Mouse (Mus musculus) MEL (cell line): Measurements from ENCODE around the gene Spag7. TPM values are rescaled to one million over a fixed set of nuclear protein-coding genes. Genes with fewer than 3 reads are reported as not detected.
A peak's percentile ranks its signal among the peaks of the same experiment; 100 is the strongest.

Experiments used
- DNase-seq: peaks from one replicate; pipeline ENCODE4 v3.0.0; 2011; ENCODE audit warnings: low read depth, low spot score
- H3K27ac ChIP-seq: 2 replicates; pipeline ENCODE4 v1.5.1; 2012; ENCODE audit warnings: low read depth, mild to moderate bottlenecking, control low read depth, low read length, moderate library complexity; ENCODE audit not compliant: control insufficient read depth
- H3K27me3 ChIP-seq, 2 experiments: fragments of 150-350 bp in 1 of 2; sonication (generic) in 1 of 2; 2 replicates each; pipeline ENCODE4 v1.6.1; 2012; ENCODE audit warnings: low read length in 2 of 2, mild to moderate bottlenecking in 2 of 2, improper control_type of control experiment in 1 of 2, moderate library complexity in 1 of 2; ENCODE audit not compliant: insufficient read depth in 2 of 2, control insufficient read depth in 1 of 2
- H3K36me3 ChIP-seq, 2 experiments: 2 replicates each; pipeline ENCODE4 v1.6.1; 2012 to 2014; ENCODE audit warnings: low read length in 2 of 2, improper control_type of control experiment in 1 of 2, inconsistent platforms in 1 of 2, mild to moderate bottlenecking in 1 of 2; ENCODE audit not compliant: insufficient read depth in 2 of 2, control insufficient read depth in 1 of 2
- H3K4me1 ChIP-seq, 2 experiments: fragments of 150-350 bp in 1 of 2; sonication (generic) in 1 of 2; 2 replicates each; pipeline ENCODE4 v1.6.1; 2012; ENCODE audit warnings: low read length in 2 of 2, improper control_type of control experiment in 1 of 2, mild to moderate bottlenecking in 1 of 2; ENCODE audit not compliant: insufficient read depth in 2 of 2, control insufficient read depth in 1 of 2
- H3K4me3 ChIP-seq, 2 experiments: fragments of 150-350 bp in 1 of 2; sonication (generic) in 1 of 2; 2 replicates each; pipeline ENCODE4 v1.5.1; 2012; ENCODE audit warnings: low read depth in 2 of 2, low read length in 2 of 2, mild to moderate bottlenecking in 2 of 2, moderate library complexity in 2 of 2, control low read depth in 1 of 2, improper control_type of control experiment in 1 of 2; ENCODE audit not compliant: control insufficient read depth in 1 of 2, insufficient read depth in 1 of 2
- H3K79me2 ChIP-seq: 2 replicates; pipeline ENCODE4 v1.6.1; 2012; ENCODE audit warnings: mild to moderate bottlenecking, low read length, moderate library complexity; ENCODE audit not compliant: control insufficient read depth, poor library complexity, insufficient read depth
- H3K9ac ChIP-seq: 2 replicates; pipeline ENCODE4 v1.6.1; 2012; ENCODE audit warnings: low read depth, mild to moderate bottlenecking, control low read depth, low read length, moderate library complexity; ENCODE audit not compliant: control insufficient read depth, poor library complexity, severe bottlenecking
- H3K9me3 ChIP-seq: fragments of 150-350 bp; sonication (generic); replicated peaks from 2 replicates; pipeline ENCODE4 v1.6.1; 2012; ENCODE audit warnings: mild to moderate bottlenecking, low read length, improper control_type of control experiment, moderate library complexity; ENCODE audit not compliant: insufficient read depth
- BHLHE40 ChIP-seq: IDR thresholded peaks from 2 replicates; pipeline ENCODE4 v1.6.1; 2012; ENCODE audit warnings: low read depth, mild to moderate bottlenecking, inconsistent platforms, low read length, improper control_type of control experiment, borderline replicate concordance
- CHD1 ChIP-seq: IDR thresholded peaks from 2 replicates; pipeline ENCODE4 v1.6.1; 2012; ENCODE audit warnings: low read depth, mild to moderate bottlenecking, inconsistent platforms, low read length, improper control_type of control experiment
- CTCF ChIP-seq, 3 experiments: IDR thresholded peaks in 2 of 3; conservative IDR thresholded peaks in 1 of 3; 2 replicates each; pipeline ENCODE4 v1.5.1; 2011 to 2012; ENCODE audit warnings: low read length in 3 of 3, low read depth in 2 of 3, mild to moderate bottlenecking in 2 of 3, improper control_type of control experiment in 1 of 3, inconsistent platforms in 1 of 3, mixed read lengths in 1 of 3, moderate library complexity in 1 of 3; ENCODE audit not compliant: control insufficient read depth in 1 of 3, insufficient read depth in 1 of 3, poor library complexity in 1 of 3, severe bottlenecking in 1 of 3
- E2F4 ChIP-seq: IDR thresholded peaks from 2 replicates; pipeline ENCODE4 v1.6.1; 2011; ENCODE audit warnings: low read depth, low read length, improper control_type of control experiment, borderline replicate concordance
- EP300 ChIP-seq, 2 experiments: IDR thresholded peaks; 2 replicates each; pipeline ENCODE4 v1.6.1; 2011; ENCODE audit warnings: improper control_type of control experiment in 2 of 2, low read length in 2 of 2, low read depth in 1 of 2, mild to moderate bottlenecking in 1 of 2
- GABPA ChIP-seq: IDR thresholded peaks from 2 replicates; pipeline ENCODE4 v1.6.1; 2012; ENCODE audit warnings: low read depth, mild to moderate bottlenecking, inconsistent platforms, low read length, improper control_type of control experiment, moderate library complexity
- GATA1 ChIP-seq: IDR thresholded peaks from 2 replicates; pipeline ENCODE4 v1.6.1; 2011; ENCODE audit warnings: low read depth, low read length, improper control_type of control experiment
- HCFC1 ChIP-seq: IDR thresholded peaks from 2 replicates; pipeline ENCODE4 v1.6.1; 2012; ENCODE audit warnings: low read depth, mild to moderate bottlenecking, inconsistent platforms, low read length, improper control_type of control experiment, moderate library complexity
- KAT2A ChIP-seq: conservative IDR thresholded peaks from 2 replicates; pipeline ENCODE4 v1.6.1; 2012; ENCODE audit warnings: low read depth, low read length, improper control_type of control experiment, inconsistent platforms
- MAX ChIP-seq: IDR thresholded peaks from 2 replicates; pipeline ENCODE4 v1.6.1; 2011; ENCODE audit warnings: low read length, improper control_type of control experiment
- MAZ ChIP-seq: IDR thresholded peaks from 2 replicates; pipeline ENCODE4 v1.6.1; 2012; ENCODE audit warnings: low read depth, mild to moderate bottlenecking, inconsistent platforms, low read length, improper control_type of control experiment
- MXI1 ChIP-seq: IDR thresholded peaks from 2 replicates; pipeline ENCODE4 v1.6.1; 2011; ENCODE audit warnings: mild to moderate bottlenecking, low read depth, low read length, improper control_type of control experiment
- MYB ChIP-seq: IDR thresholded peaks from 2 replicates; pipeline ENCODE4 v1.6.1; 2011; ENCODE audit warnings: mild to moderate bottlenecking, low read depth, low read length, improper control_type of control experiment
- MYC ChIP-seq: IDR thresholded peaks from 2 replicates; pipeline ENCODE4 v1.6.1; 2011; ENCODE audit warnings: low read depth, mild to moderate bottlenecking, low read length, improper control_type of control experiment, moderate library complexity
- NELFE ChIP-seq: IDR thresholded peaks from 2 replicates; pipeline ENCODE4 v1.6.1; 2011; ENCODE audit warnings: low read depth, low read length, improper control_type of control experiment
- NRF1 ChIP-seq: IDR thresholded peaks from 2 replicates; pipeline ENCODE4 v1.6.1; 2014; ENCODE audit warnings: low read depth, mild to moderate bottlenecking, inconsistent platforms, low read length, improper control_type of control experiment, moderate library complexity; ENCODE audit not compliant: poor library complexity, insufficient read depth, severe bottlenecking
- POLR2A ChIP-seq, 2 experiments: IDR thresholded peaks; 2 replicates each; pipeline ENCODE4 v1.6.1; 2011 to 2012; ENCODE audit warnings: low read length in 2 of 2, mild to moderate bottlenecking in 2 of 2, control low read depth in 1 of 2, improper control_type of control experiment in 1 of 2, low read depth in 1 of 2, moderate library complexity in 1 of 2; ENCODE audit not compliant: control insufficient read depth in 1 of 2, insufficient read depth in 1 of 2, poor library complexity in 1 of 2
- POLR2AphosphoS2 ChIP-seq: IDR thresholded peaks from 2 replicates; pipeline ENCODE4 v1.6.1; 2011; ENCODE audit warnings: low read length, improper control_type of control experiment
- RAD21 ChIP-seq: IDR thresholded peaks from 2 replicates; pipeline ENCODE4 v1.6.1; 2011; ENCODE audit warnings: mild to moderate bottlenecking, low read depth, low read length, improper control_type of control experiment
- SIN3A ChIP-seq: IDR thresholded peaks from 2 replicates; pipeline ENCODE4 v1.6.1; 2012; ENCODE audit warnings: low read length, improper control_type of control experiment, inconsistent platforms
- SMC3 ChIP-seq: IDR thresholded peaks from 2 replicates; pipeline ENCODE4 v1.6.1; 2011; ENCODE audit warnings: low read depth, low read length, improper control_type of control experiment
- TAL1 ChIP-seq: IDR thresholded peaks from 2 replicates; pipeline ENCODE4 v1.6.1; 2012; ENCODE audit warnings: mild to moderate bottlenecking, inconsistent platforms, low read length, moderate library complexity, mixed read lengths
- TBP ChIP-seq: IDR thresholded peaks from 2 replicates; pipeline ENCODE4 v1.8.0; 2011; ENCODE audit warnings: low read depth, low read length, improper control_type of control experiment
- TCF12 ChIP-seq: IDR thresholded peaks from 2 replicates; pipeline ENCODE4 v1.6.1; 2014; ENCODE audit warnings: low read depth, mild to moderate bottlenecking, inconsistent platforms, low read length, improper control_type of control experiment, moderate library complexity
- UBTF ChIP-seq: IDR thresholded peaks from 2 replicates; pipeline ENCODE4 v1.6.1; 2012; ENCODE audit warnings: low read depth, mild to moderate bottlenecking, inconsistent platforms, low read length, improper control_type of control experiment, moderate library complexity, borderline replicate concordance; ENCODE audit not compliant: insufficient read depth
- USF1 ChIP-seq: IDR thresholded peaks from 2 replicates; pipeline ENCODE4 v1.6.1; 2014; ENCODE audit warnings: low read depth, mild to moderate bottlenecking, inconsistent platforms, low read length, improper control_type of control experiment, moderate library complexity
- ZC3H11A ChIP-seq: IDR thresholded peaks from 2 replicates; pipeline ENCODE4 v1.6.1; 2012; ENCODE audit warnings: low read depth, mild to moderate bottlenecking, inconsistent platforms, low read length, improper control_type of control experiment
- ZMIZ1 ChIP-seq: IDR thresholded peaks from 2 replicates; pipeline ENCODE4 v1.6.1; 2012; ENCODE audit warnings: low read depth, mild to moderate bottlenecking, inconsistent platforms, low read length, improper control_type of control experiment, moderate library complexity
- ZNF384 ChIP-seq: IDR thresholded peaks from 2 replicates; pipeline ENCODE4 v1.6.1; 2012; ENCODE audit warnings: low read depth, mild to moderate bottlenecking, inconsistent platforms, low read length, improper control_type of control experiment
- polyA plus RNA-seq, 2 experiments: library from polyadenylated mRNA; stranded (reverse) in 1 of 2; unstranded in 1 of 2; fragments of >175 nt in 1 of 2; fragments of >200 nt in 1 of 2; gene quantifications; 2 replicates each; pipeline versions ENCODE4 v1.2.1 to v1.2.4; 2012; ENCODE audit warnings: low replicate concordance in 2 of 2, low read depth in 1 of 2; ENCODE audit not compliant: insufficient read length in 2 of 2, insufficient read depth in 1 of 2, missing spikeins in 1 of 2
- total RNA-seq: library from RNA; depleted of rRNA; stranded (reverse); fragments of 300-350 nt; gene quantifications from 2 replicates; pipeline ENCODE4 v1.2.3, GENCODE M21; 2012

Gene Spag7
- total and polyA plus RNA-seq, 3 experiments = 76.4 to 99.6 TPM; not detected in 1

- H3K27me3 ChIP-seq = no peaks in the 10 kb centered on the region
- peaks cover 2 to 24% of the 10 kb centered on the region in 2 experiments; a peak in 3 of 4 replicates for H3K4me1 ChIP-seq
- H3K4me3 ChIP-seq = peak overlapping the region; percentile 71 to 72
- TF ChIP-seq CHD1 = no peak; the same call in 1 of the 2 replicates
- TF ChIP-seq USF1 = no peak; the same call in 1 of the 2 replicates
- peak; percentile 73 for TF ChIP-seq ZMIZ1
- no peak for TF ChIP-seq UBTF
- peak; percentile 48; the same call in 1 of the 2 replicates for TF ChIP-seq MYC
- no peak for TF ChIP-seq RAD21
- TF ChIP-seq SMC3 = no peak
- TF ChIP-seq TCF12 = no peak
- TF ChIP-seq TAL1 = no peak
- peak; percentile 62; the same call in 1 of the 2 replicates for TF ChIP-seq NELFE
- no peak for TF ChIP-seq ZNF384
- TF ChIP-seq MYB = no peak
- no peak for TF ChIP-seq NRF1
- no peak for TF ChIP-seq CTCF (IDR thresholded peaks at IDR 0.05 in 2 of 3, conservative IDR thresholded peaks at IDR 0.05 in 1 of 3; ENCODE audit: control insufficient read depth in 1 of 3, insufficient read depth in 1 of 3, low read depth in 2 of 3, low read length in 3 of 3, poor library complexity in 1 of 3, severe bottlenecking in 1 of 3)
- TF ChIP-seq POLR2AphosphoS2 = no peak; the same call in 1 of the 2 replicates
- peak; percentile 85 for TF ChIP-seq MXI1
- no peak; the same call in 1 of the 2 replicates for TF ChIP-seq E2F4
- no peak for TF ChIP-seq GATA1
- TF ChIP-seq HCFC1 = peak; percentile 73; the same call in 1 of the 2 replicates
- no peak for TF ChIP-seq KAT2A
- no peak for TF ChIP-seq EP300 (IDR thresholded peaks at IDR 0.05; ENCODE audit: low read depth in 1 of 2, low read length in 2 of 2)
- peak; percentile 48 to 74 for TF ChIP-seq POLR2A (IDR thresholded peaks at IDR 0.05; ENCODE audit: control insufficient read depth in 1 of 2, insufficient read depth in 1 of 2, low read depth in 1 of 2, low read length in 2 of 2, poor library complexity in 1 of 2)
- peak; percentile 60; the same call in 1 of the 2 replicates for TF ChIP-seq TBP
- no peak for TF ChIP-seq GABPA
- TF ChIP-seq SIN3A = peak; percentile 62; the same call in 1 of the 2 replicates
- TF ChIP-seq BHLHE40 = no peak
- no peak for TF ChIP-seq ZC3H11A
- no peak for TF ChIP-seq MAZ
- peak; percentile 54; the same call in 1 of the 2 replicates for TF ChIP-seq MAX
- H3K9me3 ChIP-seq = no peaks in the 10 kb centered on the region
- no peak for DNase-seq
- H3K9ac ChIP-seq = peak overlapping the region; percentile 82
- peaks cover 18% of the 10 kb centered on the region for H3K79me2 ChIP-seq
- peak overlapping the region; percentile 86 for H3K27ac ChIP-seq
- H3K36me3 ChIP-seq = peaks cover 0 to 11% of the 10 kb centered on the region in 2 experiments; a peak in 2 of 4 replicates
These were observed 863 bp downstream of the Spag7 start for GRCm38 (mm10) chr11:70668335-70668770.
